8 mouse cellular contexts compared by ENCODE assay signal in genomic region chr9:105642460-105643371, GRCm38 (mm10). TPM values are rescaled to one million over a fixed set of nuclear protein-coding genes. Genes with fewer than 3 reads are reported as not detected.
DNase-seq lines count a peak whose midpoint lies in the region; ATAC-seq and TF ChIP-seq lines count a peak whose summit lies in the region.

Gene Pik3r4 (plus strand): TSS chr9:105642978.

- no peak for TF ChIP-seq CTCF in kidney, postnatal 0 days (IDR thresholded peaks at IDR 0.05; ENCODE audit: low read depth)

- peaks cover 34% of the 10 kb centered on the region for H3K36me3 ChIP-seq in heart, embryonic 12.5 days
- H3K36me3 ChIP-seq in kidney, postnatal 0 days (ENCODE audit: insufficient read depth, low read length): 0 out of 2 replicates have a peak, but pooled peaks cover 9% of the 10 kb centered on the region
- peaks cover 3% of the 10 kb centered on the region; the same call in 1 of the 2 replicates for H3K36me3 ChIP-seq in liver, embryonic 11.5 days (ENCODE audit: control insufficient read depth, insufficient read depth, low read length)
- H3K36me3 ChIP-seq in stomach, embryonic 14.5 days (ENCODE audit: control insufficient read depth, insufficient read depth, low read length): peaks cover 9% of the 10 kb centered on the region; the same call in 1 of the 2 replicates

- H3K9ac ChIP-seq in heart, embryonic 12.5 days: peak within 1 kb of the TSS; percentile 95
- H3K9ac ChIP-seq in kidney, postnatal 0 days (ENCODE audit: low read depth, low read length): peak within 1 kb of the TSS; percentile 84
- peak within 1 kb of the TSS; percentile 73 for H3K9ac ChIP-seq in liver, embryonic 11.5 days (ENCODE audit: low read depth, low read length)
- peak within 1 kb of the TSS; percentile 87 for H3K9ac ChIP-seq in stomach, embryonic 14.5 days (replicated peaks; ENCODE audit: low read depth, low read length)

- peak within 1 kb of the TSS; percentile 92 for H3K4me3 ChIP-seq in heart, embryonic 12.5 days
- peak within 1 kb of the TSS; percentile 82 for H3K4me3 ChIP-seq in kidney, postnatal 0 days (replicated peaks; ENCODE audit: low read depth, low read length)
- peak within 1 kb of the TSS; percentile 73 for H3K4me3 ChIP-seq in liver, embryonic 11.5 days (ENCODE audit: low read depth, low read length)
- H3K4me3 ChIP-seq in stomach, embryonic 14.5 days (ENCODE audit: low read depth, low read length): peak within 1 kb of the TSS; percentile 95

- peak within 1 kb of the TSS; percentile 37; the same call in 1 of the 2 replicates for H3K27ac ChIP-seq in heart, embryonic 12.5 days (ENCODE audit: poor library complexity, severe bottlenecking)
- peak within 1 kb of the TSS; percentile 72 for H3K27ac ChIP-seq in kidney, postnatal 0 days
- H3K27ac ChIP-seq in liver, embryonic 11.5 days (ENCODE audit: low read depth, low read length): no peak within 1 kb of the TSS
- H3K27ac ChIP-seq in stomach, embryonic 14.5 days (ENCODE audit: low read length): peak within 1 kb of the TSS; percentile 67

- WGBS in heart, embryonic 12.5 days: 5% methylated on average over 37 of the region's 37 CpGs
- WGBS in kidney, postnatal 0 days: 6% methylated on average over 37 of the region's 37 CpGs
- 6% methylated on average over 37 of the region's 37 CpGs for WGBS in liver, embryonic 11.5 days
- WGBS in stomach, embryonic 14.5 days: 5% methylated on average over 37 of the region's 37 CpGs

- H3K4me1 ChIP-seq in heart, embryonic 12.5 days (replicated peaks): peaks cover 6% of the 10 kb centered on the region
- peaks cover 4% of the 10 kb centered on the region; the same call in 1 of the 2 replicates for H3K4me1 ChIP-seq in kidney, postnatal 0 days (replicated peaks; ENCODE audit: insufficient read depth, low read length)
- 0 out of 2 replicates have a peak, but pooled peaks cover 3% of the 10 kb centered on the region for H3K4me1 ChIP-seq in liver, embryonic 11.5 days (replicated peaks; ENCODE audit: control insufficient read depth, insufficient read depth, low read length)
- peaks cover 6% of the 10 kb centered on the region; the same call in 1 of the 2 replicates for H3K4me1 ChIP-seq in stomach, embryonic 14.5 days (ENCODE audit: control insufficient read depth, insufficient read depth, low read length)

- H3K9me3 ChIP-seq in heart, embryonic 12.5 days (replicated peaks): no peaks in the 10 kb centered on the region
- no peaks in the 10 kb centered on the region for H3K9me3 ChIP-seq in kidney, postnatal 0 days (replicated peaks; ENCODE audit: low read length)
- H3K9me3 ChIP-seq in liver, embryonic 11.5 days (ENCODE audit: control insufficient read depth, low read length): no peaks in the 10 kb centered on the region
- no peaks in the 10 kb centered on the region for H3K9me3 ChIP-seq in stomach, embryonic 14.5 days (ENCODE audit: control insufficient read depth, low read depth, low read length)

- no peaks in the 10 kb centered on the region for H3K27me3 ChIP-seq in heart, embryonic 12.5 days (replicated peaks)
- H3K27me3 ChIP-seq in kidney, postnatal 0 days (ENCODE audit: insufficient read depth, low read length): no peaks in the 10 kb centered on the region
- H3K27me3 ChIP-seq in liver, embryonic 11.5 days (replicated peaks; ENCODE audit: control insufficient read depth, insufficient read depth, low read length): no peaks in the 10 kb centered on the region
- no peaks in the 10 kb centered on the region for H3K27me3 ChIP-seq in stomach, embryonic 14.5 days (ENCODE audit: control insufficient read depth, insufficient read depth, low read length)

- DNase-seq in CD4-positive helper T cell, adult 2 months (ENCODE audit: low read depth, low spot score): peak; percentile 92
- peak; percentile 70 for DNase-seq in brain, embryonic 18.5 days (ENCODE audit: low read depth, low spot score)
- DNase-seq in kidney, postnatal 0 days (ENCODE audit: low spot score): peak; percentile 98
- peak; percentile 75 for DNase-seq in liver, embryonic 11.5 days (ENCODE audit: low spot score)
- peak; percentile 90 for DNase-seq in naive thymus-derived CD4-positive, alpha-beta T cell, adult 2 months (ENCODE audit: low read depth)

- peak; percentile 86 for ATAC-seq in erythroid progenitor cell, adult 5-6 weeks (replicated peaks; ENCODE audit: low FRiP score, poor library complexity, severe bottlenecking)
- peak; percentile 87 for ATAC-seq in heart, embryonic 12.5 days (ENCODE audit: insufficient number of reproducible peaks, low FRiP score)
- ATAC-seq in kidney, postnatal 0 days (replicated peaks; ENCODE audit: low FRiP score, low read depth): peak; percentile 84
- peak; percentile 89 for ATAC-seq in liver, embryonic 11.5 days (replicated peaks; ENCODE audit: low FRiP score)
- ATAC-seq in stomach, embryonic 14.5 days (ENCODE audit: insufficient number of reproducible peaks, insufficient read depth, low FRiP score, low read depth): peak; percentile 87

- peak within 1 kb of the TSS; percentile 79 for H3K4me2 ChIP-seq in heart, embryonic 12.5 days
- peak within 1 kb of the TSS; percentile 78 for H3K4me2 ChIP-seq in kidney, postnatal 0 days (ENCODE audit: low read length)
- H3K4me2 ChIP-seq in liver, embryonic 11.5 days: peak within 1 kb of the TSS; percentile 78
- H3K4me2 ChIP-seq in stomach, embryonic 14.5 days (replicated peaks; ENCODE audit: low read depth, low read length): peak within 1 kb of the TSS; percentile 64

RNA-seq across cellular contexts. Expression of gene Pik3r4, which starts in this region (rescaled TPM):
- 4.6 and 13.0 TPM in 2 replicates for total RNA-seq in erythroid progenitor cell, adult 5-6 weeks (2015; ENCODE audit: low replicate concordance)
- total RNA-seq in erythroid progenitor cell, adult 5-6 weeks (2017; ENCODE audit: low replicate concordance): 4.2 and 5.0 TPM in 2 replicates
- 19.9 and 22.5 TPM in 2 replicates for polyA plus RNA-seq in heart, embryonic 12.5 days (2016; fragmentation: Nextera tagmentation; extraction: Ambion mirVana)
- 16.0 and 18.0 TPM in 2 replicates for polyA plus RNA-seq in kidney, postnatal 0 days (2015; fragmentation: Nextera tagmentation; extraction: Ambion mirVana)
- 19.5 TPM in 2 replicates for polyA plus RNA-seq in liver, embryonic 11.5 days (2014; fragmentation: Nextera tagmentation; extraction: Ambion mirVana)
- polyA plus RNA-seq in stomach, embryonic 14.5 days (2014; fragmentation: Nextera tagmentation; extraction: Ambion mirVana): 24.9 and 26.5 TPM in 2 replicates
